Mouse (Mus musculus) spleen, adult 2 months (tissue): ENCODE results near the gene Rpl38.

ENCODE experiments used
- CTCF ChIP-seq: fragments of 200-500 bp; IDR thresholded peaks from 2 replicates; pipeline ENCODE4 v1.5.1; 2011; ENCODE audit warnings: mild to moderate bottlenecking, inconsistent platforms; ENCODE audit not compliant: insufficient read depth, insufficient read length, insufficient replicate concordance; ENCODE audit errors: extremely low read depth
- POLR2A ChIP-seq: fragments of 200-500 bp; IDR thresholded peaks from 2 replicates; pipeline ENCODE4 v1.6.1; 2011; ENCODE audit warnings: low read depth, low read length, inconsistent platforms

DNA sequence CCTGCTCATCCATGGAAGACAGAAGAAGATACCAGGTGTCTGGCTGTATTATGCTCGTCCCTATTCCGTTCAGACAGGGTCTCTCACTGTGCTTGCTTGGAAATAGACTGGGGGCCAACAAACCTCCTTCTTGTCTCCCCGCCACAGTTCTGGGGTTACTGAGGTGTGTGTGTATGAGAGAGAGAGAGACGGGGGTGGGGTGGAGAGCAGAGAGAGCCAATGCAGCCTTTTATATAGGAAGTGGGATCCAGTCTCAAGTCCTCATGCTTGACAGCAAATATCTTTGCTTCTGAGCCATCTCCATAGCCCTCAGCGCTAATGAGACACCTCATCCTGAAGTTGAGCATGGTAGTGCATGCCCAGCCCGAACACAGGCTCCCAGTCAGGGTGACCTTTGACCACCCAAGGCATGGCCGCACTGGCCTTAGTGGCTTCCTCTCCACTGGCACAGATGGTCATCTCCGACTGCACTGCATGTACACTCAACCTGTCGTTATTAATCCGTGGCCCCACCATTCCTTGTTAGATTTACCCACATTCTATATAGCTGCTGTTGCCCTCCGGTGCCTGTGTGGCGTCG lies 14.1 kb downstream of the Rpl38 start:
- TF ChIP-seq POLR2A (no peak), CTCF (no peak)
